Mouse (Mus musculus) E14TG2a.4 (cell line): ENCODE data around the gene Dkk3.

Source experiments
- H3K27me3 ChIP-seq: 2 replicates; pipeline ENCODE4 v1.6.1; 2014; ENCODE audit warnings: low read length, control low read depth; ENCODE audit not compliant: insufficient read depth
- H3K36me3 ChIP-seq: 2 replicates; pipeline ENCODE4 v1.6.1; 2014; ENCODE audit warnings: low read length, control low read depth; ENCODE audit not compliant: insufficient read depth
- H3K4me1 ChIP-seq: replicated peaks from 2 replicates; pipeline ENCODE4 v1.6.1; 2014; ENCODE audit warnings: low read depth, low read length, control low read depth
- H3K4me3 ChIP-seq: replicated peaks from 2 replicates; pipeline ENCODE4 v1.5.1; 2014; ENCODE audit warnings: mild to moderate bottlenecking, low read length
- H3K9me3 ChIP-seq: 2 replicates; pipeline ENCODE4 v1.6.1; 2014; ENCODE audit warnings: low read length, control low read depth
- CTCF ChIP-seq: conservative IDR thresholded peaks from 2 replicates; pipeline ENCODE4 v1.5.1; 2014; ENCODE audit warnings: low read length
- NANOG ChIP-seq: IDR thresholded peaks from 2 replicates; pipeline ENCODE4 v1.6.1; 2014; ENCODE audit warnings: borderline replicate concordance, low read length, mixed read lengths
- POU5F1 ChIP-seq: IDR thresholded peaks from 2 replicates; pipeline ENCODE4 v1.6.1; 2014; ENCODE audit warnings: low read length, borderline replicate concordance

The Dkk3 gene

DNA sequence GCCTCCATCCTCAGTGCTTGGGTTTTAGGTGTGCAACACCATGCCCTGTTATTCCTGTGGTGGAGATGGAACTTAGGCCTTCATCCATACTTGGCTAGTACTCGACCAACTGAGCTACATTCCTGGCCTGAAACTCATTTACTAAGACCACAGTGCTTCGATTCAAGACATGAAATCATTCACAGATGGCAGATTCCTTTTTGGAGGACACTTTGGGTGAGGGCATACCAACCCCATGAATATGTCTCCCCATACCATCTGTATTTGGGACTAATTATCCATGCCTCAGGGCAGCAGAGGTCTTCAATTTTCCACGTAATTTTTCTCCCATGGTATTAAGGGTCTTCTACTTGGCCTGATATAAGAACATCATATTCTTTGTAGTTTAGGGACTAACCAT is 16.2 kb downstream of the Dkk3 start:
- TF ChIP-seq POU5F1 (no peak), NANOG (no peak), CTCF (no peak)
- Histone ChIP-seq H3K4me1 (peaks cover 50% of the 10 kb centered on the region), H3K36me3 (no peaks in the 10 kb centered on the region), H3K27me3 (no peaks in the 10 kb centered on the region), H3K9me3 (no peaks in the 10 kb centered on the region), H3K4me3 (no peak overlapping the region)

GRCm38 (mm10) chr7:112140725-112141124 is 18.1 kb downstream of the Dkk3 start:
- no peaks in the 10 kb centered on the region for H3K27me3 ChIP-seq
- no peaks in the 10 kb centered on the region for H3K9me3 ChIP-seq
- no peaks in the 10 kb centered on the region for H3K36me3 ChIP-seq
- TF ChIP-seq NANOG (no peak), CTCF (no peak), POU5F1 (no peak)
- H3K4me3 ChIP-seq = no peak overlapping the region
- peaks cover 50% of the 10 kb centered on the region for H3K4me1 ChIP-seq

DNA sequence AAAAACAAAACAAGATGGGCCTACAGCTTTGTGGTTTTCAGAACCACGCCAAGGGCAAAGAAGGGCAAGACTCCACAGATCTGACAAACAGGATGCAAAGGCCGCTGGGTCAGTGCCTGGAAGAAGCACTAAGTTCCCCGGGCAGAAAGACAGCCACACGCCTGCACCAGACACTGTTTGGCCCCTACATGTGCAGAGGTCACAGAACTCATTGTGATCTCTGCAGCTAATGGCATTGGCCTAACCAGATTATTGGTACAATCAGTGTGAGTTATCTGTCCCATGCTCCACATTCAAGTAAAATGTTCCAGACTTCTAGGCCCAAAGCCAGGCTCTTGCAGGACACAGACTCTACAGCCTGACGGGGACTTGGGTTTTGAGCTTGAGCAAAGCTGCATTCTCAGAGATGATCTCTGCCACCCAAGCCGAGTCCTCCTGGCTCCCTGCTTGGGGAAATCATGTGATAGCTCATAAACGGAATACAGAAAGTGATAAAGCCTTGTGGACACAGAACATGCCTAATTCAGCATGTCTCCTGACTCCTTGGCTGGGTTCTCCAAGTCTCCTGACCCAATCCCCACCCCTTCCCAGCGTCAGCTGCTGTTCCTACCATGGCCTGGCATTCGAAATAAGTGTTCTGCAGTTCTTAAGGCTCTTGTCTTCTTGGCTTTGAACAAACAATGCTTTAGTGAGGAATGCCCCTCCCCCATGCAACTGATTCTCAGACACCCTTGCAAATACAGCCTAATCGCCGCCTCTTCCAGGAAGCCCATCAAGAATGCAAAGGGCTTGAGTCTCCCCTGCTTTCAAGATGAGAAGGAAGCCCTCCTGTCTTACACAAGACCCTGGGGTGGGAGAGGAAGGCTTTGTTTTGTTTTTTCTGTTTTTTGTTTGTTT is 20.1 kb downstream of the Dkk3 start:
- Histone ChIP-seq H3K9me3 (no peaks in the 10 kb centered on the region), H3K4me1 (peaks cover 45% of the 10 kb centered on the region), H3K27me3 (no peaks in the 10 kb centered on the region), H3K4me3 (no peak overlapping the region), H3K36me3 (no peaks in the 10 kb centered on the region)
- TF ChIP-seq CTCF (no peak), POU5F1 (no peak), NANOG (no peak)

DNA sequence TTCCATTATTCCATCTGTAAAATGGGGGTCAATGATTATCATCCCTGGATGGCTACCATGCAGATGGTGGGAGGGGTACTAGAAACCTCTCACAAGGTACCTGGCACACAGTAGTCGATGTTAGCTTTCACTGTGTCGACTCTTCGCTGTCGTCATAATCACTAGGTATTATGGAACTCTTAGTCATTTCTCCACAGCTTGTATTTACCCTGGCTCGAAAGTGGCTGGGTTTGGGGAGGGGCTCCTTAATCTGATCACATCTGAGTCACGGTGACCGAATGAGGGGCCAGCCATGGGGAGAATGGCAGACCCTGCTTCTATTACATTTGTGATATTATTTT is 20.7 kb downstream of the Dkk3 start:
- H3K27me3 ChIP-seq = no peaks in the 10 kb centered on the region
- H3K36me3 ChIP-seq = no peaks in the 10 kb centered on the region
- no peak overlapping the region for H3K4me3 ChIP-seq
- TF ChIP-seq CTCF (no peak), POU5F1 (no peak), NANOG (no peak)
- peaks cover 39% of the 10 kb centered on the region for H3K4me1 ChIP-seq
- no peaks in the 10 kb centered on the region for H3K9me3 ChIP-seq

DNA sequence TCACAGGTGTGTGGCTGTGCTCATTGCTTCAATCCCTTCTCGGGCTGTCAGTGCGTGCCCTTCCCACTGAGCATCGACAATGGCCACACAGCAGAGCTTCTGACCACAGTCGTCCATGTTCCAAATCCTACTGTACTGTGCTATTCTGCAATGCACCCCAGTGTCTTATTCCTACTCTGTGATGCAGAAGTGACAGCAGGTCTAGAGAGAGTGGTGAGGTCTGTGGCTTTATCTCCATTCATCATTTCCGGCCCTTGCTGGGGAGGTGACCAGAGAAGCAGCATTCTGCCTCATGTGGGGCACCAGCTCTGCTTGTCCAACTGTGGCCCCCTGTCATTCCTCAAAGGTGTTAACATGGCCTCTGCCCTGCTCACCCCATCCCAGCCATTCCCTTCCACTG is 22.3 kb downstream of the Dkk3 start:
- H3K4me1 ChIP-seq = peaks cover 34% of the 10 kb centered on the region
- no peaks in the 10 kb centered on the region for H3K27me3 ChIP-seq
- TF ChIP-seq CTCF (no peak), NANOG (no peak), POU5F1 (no peak)

DNA sequence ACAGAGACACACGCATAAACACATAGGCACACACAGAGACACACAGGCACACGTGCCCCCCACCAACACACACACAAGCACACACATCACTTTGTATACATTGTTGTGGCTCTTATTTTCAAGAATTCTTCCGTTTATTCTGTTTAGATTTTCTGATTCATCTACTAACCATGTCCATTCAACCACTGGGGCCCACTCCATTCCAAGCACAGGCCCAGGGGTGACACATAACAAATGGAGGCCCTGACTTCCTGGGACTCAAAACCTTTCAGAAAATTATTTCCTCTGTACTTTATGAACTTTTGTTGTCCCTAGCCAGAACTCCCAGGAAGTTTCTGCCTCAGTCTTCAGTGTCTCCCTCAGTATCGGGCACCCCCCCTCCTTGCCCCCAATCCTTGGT is 23.7 kb downstream of the Dkk3 start:
- Histone ChIP-seq H3K27me3 (no peaks in the 10 kb centered on the region), H3K4me3 (no peak overlapping the region), H3K9me3 (no peaks in the 10 kb centered on the region), H3K36me3 (no peaks in the 10 kb centered on the region), H3K4me1 (peaks cover 23% of the 10 kb centered on the region)
- no peak for TF ChIP-seq NANOG
- no peak for TF ChIP-seq CTCF
- TF ChIP-seq POU5F1 = no peak

More for the DNA sequence above, 22.3 kb downstream of the Dkk3 start:
- Histone ChIP-seq H3K36me3 (no peaks in the 10 kb centered on the region), H3K9me3 (no peaks in the 10 kb centered on the region), H3K4me3 (no peak overlapping the region)

GRCm38 (mm10) chr7:112133277-112133676 is 25.6 kb downstream of the Dkk3 start:
- no peaks in the 10 kb centered on the region; the same call in 1 of the 2 replicates for H3K27me3 ChIP-seq
- no peak overlapping the region for H3K4me3 ChIP-seq
- H3K4me1 ChIP-seq = peaks cover 4% of the 10 kb centered on the region
- no peak for TF ChIP-seq NANOG
- no peak for TF ChIP-seq POU5F1
- TF ChIP-seq CTCF = no peak
- H3K36me3 ChIP-seq = no peaks in the 10 kb centered on the region
- no peaks in the 10 kb centered on the region for H3K9me3 ChIP-seq

DNA sequence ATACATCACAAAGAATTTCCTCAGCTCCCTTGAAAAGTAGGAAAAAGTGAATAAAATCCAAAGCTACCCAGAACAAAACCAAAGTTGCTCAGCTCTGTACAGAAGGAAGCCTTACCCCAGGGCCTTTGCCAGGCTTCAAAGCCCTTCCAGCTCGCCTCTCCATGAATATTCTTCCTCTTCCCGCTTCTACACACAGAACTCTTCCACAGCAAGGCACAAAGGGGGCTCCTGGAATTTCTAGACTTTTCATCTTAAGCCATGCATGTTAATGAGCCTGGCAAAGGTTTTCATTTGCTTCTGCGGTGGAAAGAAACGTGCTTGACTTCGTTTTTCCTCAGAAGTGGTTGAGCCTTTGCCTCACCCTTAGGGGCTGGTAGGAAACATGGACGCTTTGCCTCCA is 26.9 kb downstream of the Dkk3 start:
- no peaks in the 10 kb centered on the region; the same call in 1 of the 2 replicates for H3K27me3 ChIP-seq
- H3K4me1 ChIP-seq = 0 out of 2 replicates have a peak, but pooled peaks cover 3% of the 10 kb centered on the region
- H3K36me3 ChIP-seq = no peaks in the 10 kb centered on the region
- no peak for TF ChIP-seq NANOG
- TF ChIP-seq CTCF = no peak
- no peaks in the 10 kb centered on the region for H3K9me3 ChIP-seq
- H3K4me3 ChIP-seq = no peak overlapping the region

GRCm38 (mm10) chr7:112130660-112131059 is 28.2 kb downstream of the Dkk3 start:
- 0 out of 2 replicates have a peak, but pooled peaks cover 4% of the 10 kb centered on the region for H3K4me1 ChIP-seq
- no peak for TF ChIP-seq POU5F1
- no peak; the same call in 1 of the 2 replicates for TF ChIP-seq NANOG
- TF ChIP-seq CTCF = no peak
- no peaks in the 10 kb centered on the region for H3K9me3 ChIP-seq
- no peaks in the 10 kb centered on the region; the same call in 1 of the 2 replicates for H3K27me3 ChIP-seq
- no peak overlapping the region for H3K4me3 ChIP-seq
- no peaks in the 10 kb centered on the region for H3K36me3 ChIP-seq
